Mouse (Mus musculus) adrenal gland, postnatal 4 days (tissue): ENCODE data around the gene Arhgef3. TPM values are rescaled to one million over a fixed set of nuclear protein-coding genes. Genes with fewer than 3 reads are reported as not detected.

Source experiments
- DNase-seq, 2 experiments: peaks; one replicate each; pipeline ENCODE4 v3.0.0; 2021 to 2022; ENCODE audit warnings: low spot score in 2 of 2, mixed read lengths in 2 of 2
- total RNA-seq, 2 experiments: library from RNA; stranded (reverse); gene quantifications; 2 replicates each; pipeline ENCODE4 v1.2.3; 2021

Gene Arhgef3
- total RNA-seq, 2 experiments from 2014 or later: 55.8 to 56.3 TPM

GRCm38 (mm10) chr14:27402332-27403250 lies 287.9 kb downstream of the Arhgef3 start:
- no peak for DNase-seq

GRCm38 (mm10) chr14:27405452-27405851 lies 290.8 kb downstream of the Arhgef3 start:
- no peak for DNase-seq

- no peak for DNase-seq
Measured at GRCm38 (mm10) chr14:27405947-27406346, 291.2 kb downstream of the Arhgef3 start.

GRCm38 (mm10) chr14:27408240-27408639 lies 293.5 kb downstream of the Arhgef3 start:
- no peak for DNase-seq

GRCm38 (mm10) chr14:27409662-27410061 lies 295.0 kb downstream of the Arhgef3 start:
- no peak for DNase-seq

GRCm38 (mm10) chr14:27411492-27411891 lies 296.8 kb downstream of the Arhgef3 start:
- no peak for DNase-seq

GRCm38 (mm10) chr14:27412699-27413098 lies 298.0 kb downstream of the Arhgef3 start:
- no peak for DNase-seq

GRCm38 (mm10) chr14:27413961-27414360 lies 299.3 kb downstream of the Arhgef3 start:
- no peak for DNase-seq

GRCm38 (mm10) chr14:27420816-27421215 lies 306.1 kb downstream of the Arhgef3 start:
- no peak for DNase-seq

- no peak for DNase-seq
Measured at GRCm38 (mm10) chr14:27422301-27422700, 307.6 kb downstream of the Arhgef3 start.

GRCm38 (mm10) chr14:27428573-27428972 lies 313.9 kb downstream of the Arhgef3 start, which contains the start of gene Fam208a:
TSS of gene Fam208a (plus strand) at chr14:27428834.
- DNase-seq: peak; percentile 77 to 78

GRCm38 (mm10) chr14:27428973-27429711 lies 314.4 kb downstream of the Arhgef3 start:
- peak; percentile 52 to 71 for DNase-seq

- no peak for DNase-seq
Measured at GRCm38 (mm10) chr14:27430280-27430679, 315.6 kb downstream of the Arhgef3 start.

GRCm38 (mm10) chr14:27432064-27432463 lies 317.4 kb downstream of the Arhgef3 start:
- no peak for DNase-seq

GRCm38 (mm10) chr14:27436116-27436515 lies 321.4 kb downstream of the Arhgef3 start:
- DNase-seq: no peak

GRCm38 (mm10) chr14:27436826-27437225 lies 322.1 kb downstream of the Arhgef3 start:
- DNase-seq: no peak

- no peak for DNase-seq
Measured at GRCm38 (mm10) chr14:27440921-27441320, 326.2 kb downstream of the Arhgef3 start.

GRCm38 (mm10) chr14:27444851-27445281 lies 330.2 kb downstream of the Arhgef3 start:
- no peak for DNase-seq

GRCm38 (mm10) chr14:27446963-27447362 lies 332.3 kb downstream of the Arhgef3 start:
- DNase-seq: no peak
